Mouse (Mus musculus): ENCODE data around the gene Mex3d. TPM values are rescaled to one million over a fixed set of nuclear protein-coding genes. Genes with fewer than 3 reads are reported as not detected.

Mex3d gene
- 2.1 TPM in 2 replicates for polyA plus RNA-seq (2016; fragmentation: Nextera tagmentation; extraction: Ambion mirVana)

DNA sequence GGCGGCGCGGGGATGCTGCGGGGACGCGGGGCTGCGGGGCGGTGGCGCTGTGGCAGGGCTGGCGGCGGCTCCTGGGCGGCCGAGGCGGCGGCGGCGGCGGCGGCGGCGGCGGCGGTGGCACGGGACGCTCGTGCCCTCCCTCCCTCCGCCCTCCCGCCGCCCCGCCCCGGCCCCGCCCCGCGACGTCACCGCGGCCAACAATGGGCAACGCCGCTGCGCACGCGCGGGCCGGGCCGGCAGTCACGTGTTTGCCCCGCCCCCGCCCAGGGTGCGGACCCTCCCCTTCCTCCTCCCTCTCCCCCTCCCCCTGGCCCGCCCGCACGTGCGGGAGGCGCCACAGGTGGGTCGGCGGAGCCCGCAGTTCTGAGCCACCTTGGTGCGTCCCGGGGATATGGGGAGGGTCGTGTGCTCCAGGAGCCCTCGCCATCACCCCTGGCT, at the start of gene Mex3d:
Gene Mex3d (minus strand): TSS at position 138 of the 438 bp plus-strand sequence.
- H3K4me2 ChIP-seq: peak within 1 kb of the TSS; percentile 94
- H3K27me3 ChIP-seq (replicated peaks): peaks cover 8% of the 10 kb centered on the region; the same call in 1 of the 2 replicates
- no peaks in the 10 kb centered on the region for H3K9me3 ChIP-seq (replicated peaks)
- peak within 1 kb of the TSS; percentile 71 for H3K27ac ChIP-seq
- WGBS (ENCODE audit: insufficient replicate concordance): under 1% methylated on average over 34 of the region's 61 CpGs
- peak within 1 kb of the TSS; percentile 73 for H3K4me3 ChIP-seq
- peaks cover 36% of the 10 kb centered on the region for H3K36me3 ChIP-seq
- ATAC-seq: peak; percentile 40; the same call in 1 of the 2 replicates
- H3K9ac ChIP-seq: peak within 1 kb of the TSS; percentile 80
- peaks cover 59% of the 10 kb centered on the region for H3K4me1 ChIP-seq

DNA sequence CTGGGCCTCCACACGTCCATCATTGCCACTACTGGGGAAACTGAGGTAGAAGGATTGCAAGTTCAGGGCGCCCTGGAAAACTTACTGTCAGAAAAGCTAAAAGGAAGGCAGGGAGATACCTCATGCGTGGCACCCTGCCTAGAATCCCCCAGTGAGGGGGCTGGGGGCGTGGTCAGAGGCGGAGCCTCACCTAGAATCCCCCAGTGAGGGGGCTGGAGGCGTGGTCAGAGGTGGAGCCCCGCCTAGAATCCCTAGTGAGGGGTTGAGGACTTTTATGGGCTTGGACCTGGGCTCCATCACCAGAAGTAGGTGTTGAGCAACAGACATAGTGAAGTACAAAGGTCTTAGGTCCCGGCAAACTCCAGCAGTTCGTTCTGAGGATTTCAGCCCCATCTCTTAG, 48.8 kb upstream of the Mex3d start:
- Histone ChIP-seq H3K4me1 (peaks cover 55% of the 10 kb centered on the region), H3K9me3 (replicated peaks) (no peaks in the 10 kb centered on the region), H3K36me3 (peaks cover 3% of the 10 kb centered on the region; the same call in 1 of the 2 replicates), H3K4me2 (peak overlapping the region; percentile 87), H3K9ac (peak overlapping the region; percentile 67), H3K27me3 (replicated peaks) (peaks cover 14% of the 10 kb centered on the region), H3K27ac (peak overlapping the region; percentile 95), H3K4me3 (0 out of 2 replicates have a peak overlapping the region, but pooled peaks have one; percentile 8)
- ATAC-seq: no peak
- 22% methylated on average over 9 of the region's 9 CpGs for WGBS (ENCODE audit: insufficient replicate concordance)

DNA sequence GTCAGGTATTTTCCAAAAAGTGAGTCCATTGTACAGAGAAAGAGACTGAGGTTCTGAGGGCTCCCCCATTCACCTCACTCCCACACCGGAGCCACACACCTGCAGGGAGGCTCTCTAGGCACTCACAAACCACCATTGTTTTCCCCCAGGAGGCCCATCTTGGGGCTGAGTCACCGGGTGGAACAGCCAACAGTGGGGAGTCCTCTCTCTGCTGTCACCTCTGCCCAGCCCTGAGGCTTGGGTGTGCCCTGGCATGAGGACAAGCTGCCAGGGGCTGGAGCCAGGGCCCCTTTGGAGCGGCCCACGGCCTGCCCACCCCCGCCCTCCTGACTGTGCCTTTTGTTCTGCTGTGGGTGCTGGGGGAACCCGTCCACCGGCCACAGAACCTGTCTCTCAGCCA, 48.3 kb upstream of the Mex3d start:
- Histone ChIP-seq H3K36me3 (peaks cover 8% of the 10 kb centered on the region), H3K9ac (peak overlapping the region; percentile 67), H3K4me2 (peak overlapping the region; percentile 87), H3K27ac (peak overlapping the region; percentile 95), H3K4me1 (peaks cover 60% of the 10 kb centered on the region), H3K27me3 (replicated peaks) (peaks cover 14% of the 10 kb centered on the region), H3K4me3 (0 out of 2 replicates have a peak overlapping the region, but pooled peaks have one; percentile 8), H3K9me3 (replicated peaks) (no peaks in the 10 kb centered on the region)
- peak; percentile 28 for ATAC-seq
- 42% methylated on average over 7 of the region's 7 CpGs for WGBS (ENCODE audit: insufficient replicate concordance)

DNA sequence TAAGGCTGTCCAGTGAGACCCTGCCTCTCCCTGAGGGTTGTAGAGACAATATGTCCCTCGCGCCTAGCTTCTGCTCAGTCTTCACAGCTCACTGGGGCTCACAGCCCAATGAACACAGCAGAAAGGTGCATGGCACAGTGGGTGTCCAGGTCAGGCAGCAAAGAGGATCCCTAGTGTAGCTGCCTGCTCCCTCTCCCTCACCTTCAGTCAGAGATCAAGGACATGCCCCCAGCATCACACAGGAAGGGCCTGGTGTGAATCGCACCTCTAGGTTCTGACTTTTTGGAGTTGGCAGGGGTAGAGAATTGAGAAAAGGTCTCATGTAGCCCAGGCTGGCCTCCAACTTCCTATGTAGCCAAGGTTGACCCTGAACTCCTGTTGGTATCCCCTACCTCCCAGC, 47.4 kb upstream of the Mex3d start:
- Histone ChIP-seq H3K9me3 (replicated peaks) (no peaks in the 10 kb centered on the region), H3K4me2 (peak overlapping the region; percentile 87), H3K9ac (peak overlapping the region; percentile 67), H3K27me3 (replicated peaks) (peaks cover 14% of the 10 kb centered on the region), H3K36me3 (peaks cover 17% of the 10 kb centered on the region), H3K4me3 (peak overlapping the region; percentile 100), H3K27ac (peak overlapping the region; percentile 95), H3K4me1 (peaks cover 68% of the 10 kb centered on the region)
- no peak for ATAC-seq
- 68% methylated on average over 3 of the region's 3 CpGs for WGBS (ENCODE audit: insufficient replicate concordance)

DNA sequence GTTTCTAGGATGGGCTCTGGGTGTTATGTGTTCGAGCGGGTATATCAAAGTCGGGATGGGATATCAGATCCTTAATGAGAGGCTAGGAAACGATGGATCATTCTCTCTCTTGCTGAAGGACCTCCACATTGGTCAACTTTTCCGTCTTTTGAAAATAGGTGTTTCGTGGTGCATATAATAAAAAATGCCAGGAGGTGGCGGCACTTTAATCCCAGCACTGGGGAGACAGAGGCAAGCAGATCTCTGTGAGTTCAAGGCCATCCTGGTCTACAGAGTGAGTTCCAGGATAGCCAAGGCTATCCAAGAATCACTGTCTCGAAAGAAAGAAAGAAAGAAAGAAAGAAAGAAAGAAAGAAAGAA, 46.8 kb upstream of the Mex3d start:
- peak overlapping the region; percentile 100 for H3K4me3 ChIP-seq
- peaks cover 24% of the 10 kb centered on the region for H3K36me3 ChIP-seq
- H3K4me2 ChIP-seq: peak overlapping the region; percentile 87
- ATAC-seq: 0 out of 2 replicates have a peak, but pooled peaks have one; percentile 4
- peak overlapping the region; percentile 95 for H3K27ac ChIP-seq
- H3K27me3 ChIP-seq (replicated peaks): peaks cover 13% of the 10 kb centered on the region
- H3K9ac ChIP-seq: peak overlapping the region; percentile 67
- WGBS (ENCODE audit: insufficient replicate concordance): 8% methylated on average over 8 of the region's 8 CpGs
- no peaks in the 10 kb centered on the region for H3K9me3 ChIP-seq (replicated peaks)
- H3K4me1 ChIP-seq: peaks cover 73% of the 10 kb centered on the region

DNA sequence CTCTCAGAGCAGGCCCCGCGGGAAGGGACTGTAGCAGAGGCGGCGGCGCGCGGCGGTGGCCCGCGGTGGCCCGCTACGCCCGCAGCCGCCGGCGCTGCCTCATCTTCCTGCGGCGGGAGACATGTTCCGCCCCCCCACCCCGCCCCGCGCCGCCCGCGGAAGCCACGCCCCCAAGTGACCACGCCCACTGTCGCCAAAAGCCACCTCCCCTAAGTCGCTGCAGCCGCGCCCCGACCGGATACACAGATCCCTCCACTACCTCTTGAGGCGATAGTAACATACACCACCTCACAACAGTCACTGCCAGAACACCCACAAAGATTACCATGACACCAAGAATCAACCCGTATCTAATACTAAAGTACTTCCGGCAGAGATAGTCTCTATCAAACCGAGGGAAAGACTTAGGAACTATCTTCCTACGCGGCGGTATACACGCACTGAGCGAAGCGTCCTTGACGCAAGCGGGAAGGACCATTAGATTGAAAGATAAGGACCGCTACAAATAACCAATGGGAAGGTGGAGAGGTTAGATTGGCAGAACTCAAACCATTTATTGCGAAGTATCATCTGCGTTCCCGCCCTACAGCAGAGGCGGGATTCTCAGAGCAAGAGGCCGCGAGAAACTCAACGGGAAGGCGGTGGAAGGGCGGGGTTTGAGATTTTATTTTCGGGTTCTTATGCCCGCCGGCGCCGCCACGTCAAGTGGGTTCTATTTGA, 46.2 kb upstream of the Mex3d start, which contains the start of gene Tcf3:
Gene Tcf3 (minus strand): TSS at position 135 of the 720 bp plus-strand sequence.
- H3K27ac ChIP-seq: peak within 1 kb of the TSS; percentile 95
- H3K4me3 ChIP-seq: peak within 1 kb of the TSS; percentile 100
- H3K9me3 ChIP-seq (replicated peaks): no peaks in the 10 kb centered on the region
- peaks cover 73% of the 10 kb centered on the region for H3K4me1 ChIP-seq
- WGBS (ENCODE audit: insufficient replicate concordance): under 1% methylated on average over 61 of the region's 61 CpGs
- ATAC-seq: peak; percentile 89
- peaks cover 9% of the 10 kb centered on the region for H3K27me3 ChIP-seq (replicated peaks)
- H3K36me3 ChIP-seq: peaks cover 29% of the 10 kb centered on the region
- peak within 1 kb of the TSS; percentile 100 for H3K9ac ChIP-seq
- peak within 1 kb of the TSS; percentile 87 for H3K4me2 ChIP-seq

DNA sequence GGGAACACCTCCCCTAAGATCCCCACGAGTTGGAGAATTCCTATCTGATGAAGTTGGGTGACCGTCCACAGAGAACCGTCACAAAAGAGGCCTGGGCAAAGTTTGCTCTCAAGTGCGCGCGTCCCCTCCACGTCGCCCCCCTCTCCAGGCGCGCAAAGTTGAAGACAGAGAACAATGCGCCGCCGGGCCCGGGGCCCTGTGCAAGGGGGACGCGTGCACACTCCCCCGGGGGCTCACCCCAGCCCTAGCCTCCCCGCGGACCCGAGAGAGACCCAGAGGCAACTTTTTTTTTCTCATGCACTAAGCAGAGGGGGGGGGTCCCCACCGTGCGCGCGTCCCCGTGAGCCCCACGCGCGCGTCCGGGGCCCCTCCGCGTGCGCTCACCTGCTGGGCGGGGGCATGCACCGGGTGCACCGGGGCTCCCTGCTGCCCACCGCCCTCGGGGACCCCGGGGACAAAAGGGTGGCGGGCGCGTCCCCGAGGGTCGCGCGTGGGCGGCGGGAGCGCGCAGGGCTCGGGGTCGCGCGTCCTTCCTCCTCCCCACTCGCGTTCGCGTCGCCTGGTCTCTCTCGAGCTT, 45.6 kb upstream of the Mex3d start:
- H3K27ac ChIP-seq: peak overlapping the region; percentile 95
- no peaks in the 10 kb centered on the region for H3K9me3 ChIP-seq (replicated peaks)
- peaks cover 35% of the 10 kb centered on the region for H3K36me3 ChIP-seq
- peaks cover 72% of the 10 kb centered on the region for H3K4me1 ChIP-seq
- H3K4me2 ChIP-seq: peak overlapping the region; percentile 87
- H3K27me3 ChIP-seq (replicated peaks): peaks cover 4% of the 10 kb centered on the region
- ATAC-seq: no peak
- H3K9ac ChIP-seq: peak overlapping the region; percentile 100
- peak overlapping the region; percentile 100 for H3K4me3 ChIP-seq
- WGBS (ENCODE audit: insufficient replicate concordance): under 1% methylated on average over 50 of the region's 60 CpGs

DNA sequence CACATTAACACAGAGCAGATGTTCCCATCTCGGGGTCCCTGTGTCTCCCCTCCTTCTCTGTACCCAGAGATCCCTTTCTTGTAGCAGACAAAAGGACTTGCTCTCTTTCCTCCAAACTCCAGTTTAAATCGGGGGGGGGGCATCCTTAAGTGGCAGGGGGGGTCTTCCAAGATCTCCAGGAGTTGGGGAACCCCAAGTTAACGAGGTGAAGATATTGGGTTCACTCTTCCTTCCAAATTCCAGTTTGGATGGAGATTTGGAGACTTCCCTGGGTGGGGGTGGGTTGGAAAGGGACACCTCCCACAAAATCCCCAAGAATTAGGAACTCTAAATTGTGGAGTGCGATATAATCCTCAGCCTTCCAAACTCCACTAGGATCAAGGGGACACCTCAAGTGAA, 44.9 kb upstream of the Mex3d start:
- Histone ChIP-seq H3K27me3 (replicated peaks) (no peaks in the 10 kb centered on the region), H3K9ac (peak overlapping the region; percentile 100), H3K4me3 (peak overlapping the region; percentile 100), H3K4me1 (peaks cover 68% of the 10 kb centered on the region), H3K27ac (peak overlapping the region; percentile 95), H3K4me2 (peak overlapping the region; percentile 87), H3K36me3 (peaks cover 42% of the 10 kb centered on the region), H3K9me3 (replicated peaks) (no peaks in the 10 kb centered on the region)
- ATAC-seq: no peak
- 7% methylated on average over 4 of the region's 4 CpGs for WGBS (ENCODE audit: insufficient replicate concordance)

DNA sequence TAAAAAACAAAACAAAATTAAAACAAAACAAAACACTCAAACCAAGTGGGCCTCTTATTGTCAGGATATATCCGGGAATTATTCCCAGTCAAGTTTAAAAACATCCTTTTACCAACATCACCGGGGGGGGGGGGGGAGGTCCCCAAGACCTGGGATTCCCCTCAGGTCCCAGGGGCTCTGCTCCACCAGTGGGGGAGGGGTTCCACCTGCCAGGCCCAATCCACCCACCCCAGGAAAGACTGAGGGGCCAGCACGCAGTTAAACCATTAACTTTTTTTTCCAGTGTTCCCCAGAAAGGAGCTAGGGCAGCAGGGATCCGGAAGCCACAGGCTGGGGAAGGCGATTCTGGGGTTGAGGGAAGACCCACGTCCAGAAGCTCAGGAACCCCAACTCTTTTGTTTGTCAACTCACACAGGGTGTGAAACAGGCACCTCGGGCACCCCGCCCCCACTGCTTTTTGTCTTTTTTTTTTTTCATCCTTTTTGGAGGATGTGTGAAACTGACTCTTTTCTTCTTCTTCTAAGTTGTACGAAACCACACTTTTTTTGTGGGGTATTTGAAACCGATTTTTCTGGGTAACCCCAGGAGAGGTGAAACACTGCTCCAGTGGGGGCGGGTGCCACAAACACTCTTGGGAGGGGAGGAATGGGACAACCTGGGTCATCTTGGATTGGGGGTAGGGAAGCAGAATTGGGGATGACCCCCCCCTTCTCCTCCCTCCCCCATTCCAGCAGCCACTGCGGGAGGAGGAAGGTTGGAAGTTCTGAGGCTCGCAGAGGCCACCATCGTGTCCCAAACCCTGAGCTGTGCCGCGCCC, 44.3 kb upstream of the Mex3d start:
- H3K36me3 ChIP-seq: peaks cover 48% of the 10 kb centered on the region
- ATAC-seq: no peak
- H3K9me3 ChIP-seq (replicated peaks): no peaks in the 10 kb centered on the region
- H3K9ac ChIP-seq: peak overlapping the region; percentile 100
- H3K27ac ChIP-seq: peak overlapping the region; percentile 95
- no peaks in the 10 kb centered on the region for H3K27me3 ChIP-seq (replicated peaks)
- H3K4me1 ChIP-seq: peaks cover 65% of the 10 kb centered on the region
- peak overlapping the region; percentile 87 for H3K4me2 ChIP-seq
- WGBS (ENCODE audit: insufficient replicate concordance): 29% methylated on average over 16 of the region's 16 CpGs
- H3K4me3 ChIP-seq: peak overlapping the region; percentile 100

DNA sequence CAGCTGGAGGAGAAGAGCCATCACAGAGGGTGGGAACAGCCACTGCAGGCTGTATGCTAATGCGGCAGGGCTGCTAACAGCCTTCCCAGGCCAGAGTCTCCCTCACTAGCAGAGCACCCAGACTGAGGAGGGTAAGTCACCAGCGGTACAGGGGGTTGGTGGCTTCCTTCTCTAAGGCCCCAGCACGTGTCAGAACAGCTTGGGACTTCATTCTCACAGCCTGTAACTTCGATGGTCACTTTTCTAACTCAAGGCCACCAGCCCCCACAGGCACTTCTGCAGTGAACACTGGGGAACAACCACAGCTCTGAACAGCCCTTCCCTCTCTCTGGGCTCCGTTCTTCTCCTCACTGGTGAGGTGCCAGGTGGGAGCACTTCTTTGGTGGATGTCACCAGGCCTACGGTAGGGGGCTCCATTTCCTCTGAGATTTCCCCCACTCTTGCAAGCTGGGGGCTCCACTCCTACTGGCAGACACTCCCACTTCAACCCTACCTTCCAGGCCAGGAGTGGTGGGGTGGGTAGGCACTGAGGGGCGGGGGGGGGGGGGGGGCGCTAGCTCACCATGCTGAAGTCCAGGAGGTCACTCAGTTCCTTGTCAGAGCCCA, 43.0 kb upstream of the Mex3d start:
- Histone ChIP-seq H3K4me1 (peaks cover 52% of the 10 kb centered on the region), H3K9ac (no peak overlapping the region; the same call in 1 of the 2 replicates)

DNA sequence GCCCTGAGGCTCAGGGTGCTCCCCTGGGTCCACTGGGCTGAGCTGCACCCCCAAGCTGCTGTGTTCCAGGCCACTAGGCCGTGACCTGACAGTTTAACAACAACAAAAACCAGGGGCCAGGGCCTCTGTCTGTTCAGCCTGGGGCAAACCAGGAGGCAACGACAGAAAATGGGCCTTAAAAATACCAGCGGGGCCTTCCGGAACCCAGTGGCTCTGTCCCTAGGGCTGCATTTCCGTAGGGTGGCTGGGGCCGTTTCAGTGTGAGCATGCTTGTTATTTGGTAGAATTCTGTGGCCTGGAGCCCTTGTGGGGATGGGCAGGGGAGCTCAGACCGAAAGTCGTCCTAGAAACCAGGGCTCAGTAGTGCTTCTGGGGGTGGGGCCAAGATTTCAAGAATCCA, 42.3 kb upstream of the Mex3d start:
- WGBS (ENCODE audit: insufficient replicate concordance): 88% methylated on average over 8 of the region's 8 CpGs
- Histone ChIP-seq H3K27ac (0 out of 2 replicates have a peak overlapping the region, but pooled peaks have one; percentile 33), H3K4me2 (no peak overlapping the region), H3K9ac (0 out of 2 replicates have a peak overlapping the region, but pooled peaks have one; percentile 15), H3K9me3 (replicated peaks) (peaks cover 12% of the 10 kb centered on the region), H3K4me3 (no peak overlapping the region), H3K4me1 (peaks cover 51% of the 10 kb centered on the region), H3K36me3 (peaks cover 68% of the 10 kb centered on the region), H3K27me3 (replicated peaks) (no peaks in the 10 kb centered on the region)
- ATAC-seq: no peak

More for the DNA sequence above, 43.0 kb upstream of the Mex3d start:
- peaks cover 7% of the 10 kb centered on the region for H3K9me3 ChIP-seq (replicated peaks)
- H3K27me3 ChIP-seq (replicated peaks): no peaks in the 10 kb centered on the region
- ATAC-seq: no peak
- H3K27ac ChIP-seq: peak overlapping the region; percentile 33; the same call in 1 of the 2 replicates
- H3K36me3 ChIP-seq: peaks cover 61% of the 10 kb centered on the region
- H3K4me3 ChIP-seq: no peak overlapping the region
- no peak overlapping the region for H3K4me2 ChIP-seq
- WGBS (ENCODE audit: insufficient replicate concordance): 73% methylated on average over 8 of the region's 8 CpGs
